In genomic region chr17:31668306-31668705, GRCm38 (mm10) we compare ENCODE assay signal across 43 mouse cellular contexts. TPM values are rescaled to one million over a fixed set of nuclear protein-coding genes. Genes with fewer than 3 reads are reported as not detected.
"Had no signal": no experiment of that assay in that cellular context is flagged by ENCODE, and none has a peak within 500 bp of the region (broad histone marks: within the 10 kb centered on the region; RNA-seq: fewer than 3 reads in every experiment).

No protein-coding gene starts in this region.

- H3K4me2 ChIP-seq: heart, embryonic 11.5 days; heart, embryonic 12.5 days; heart, embryonic 13.5 days; heart, embryonic 15.5 days; hindbrain, embryonic 12.5 days; hindbrain, embryonic 13.5 days; hindbrain, embryonic 14.5 days; hindbrain, embryonic 15.5 days; intestine, embryonic 15.5 days; kidney, embryonic 15.5 days had no signal

- H3K36me3 ChIP-seq: heart, embryonic 10.5 days; heart, embryonic 12.5 days; heart, embryonic 13.5 days; heart, embryonic 15.5 days; hindbrain, embryonic 10.5 days; hindbrain, embryonic 12.5 days; hindbrain, embryonic 13.5 days; hindbrain, embryonic 15.5 days; intestine, embryonic 15.5 days; kidney, embryonic 15.5 days had no signal

- H3K27ac ChIP-seq: heart, embryonic 10.5 days; heart, embryonic 13.5 days; heart, embryonic 15.5 days; hindbrain, embryonic 12.5 days; hindbrain, embryonic 13.5 days; hindbrain, embryonic 14.5 days; hindbrain, embryonic 15.5 days; hindbrain, postnatal 0 days; intestine, embryonic 15.5 days; kidney, embryonic 15.5 days; kidney, postnatal 0 days; layer of hippocampus, adult 2 months had no signal

- H3K4me1 ChIP-seq: heart, embryonic 13.5 days; heart, embryonic 15.5 days had no signal

- H3K9me3 ChIP-seq: heart, embryonic 10.5 days; heart, embryonic 12.5 days; heart, embryonic 13.5 days; heart, embryonic 15.5 days; hindbrain, embryonic 10.5 days; hindbrain, embryonic 12.5 days; hindbrain, embryonic 13.5 days; hindbrain, embryonic 15.5 days; intestine, embryonic 15.5 days; kidney, embryonic 15.5 days had no signal

- DNase-seq: heart, postnatal 10 days; heart, postnatal 14 days; heart, postnatal 36 days; heart, postnatal 4 days; kidney, adult 11 months; kidney, adult 18-20 months; kidney, adult 2 months; kidney, adult 8-10 months; kidney, adult 9 months; kidney, postnatal 10 days; kidney, postnatal 14 days; kidney, postnatal 25 days; kidney, postnatal 36 days; kidney, postnatal 4 days; layer of hippocampus, adult 9-11 months; layer of hippocampus, postnatal 36 days had no signal

- H3K4me3 ChIP-seq: heart, embryonic 10.5 days; heart, embryonic 12.5 days; heart, embryonic 13.5 days; heart, embryonic 15.5 days; hindbrain, embryonic 10.5 days; hindbrain, embryonic 12.5 days; hindbrain, embryonic 13.5 days; hindbrain, embryonic 15.5 days; intestine, embryonic 15.5 days; kidney, embryonic 15.5 days; layer of hippocampus, adult 2 months had no signal

- ATAC-seq: hindbrain, embryonic 16.5 days; hindbrain, postnatal 0 days; inflammation-experienced regulatory T-cells, adult 6 months; intestine, embryonic 15.5 days; intestine, embryonic 16.5 days; intestine, postnatal 0 days had no signal

- H3K9ac ChIP-seq: heart, embryonic 12.5 days; heart, embryonic 13.5 days; heart, embryonic 15.5 days; hindbrain, embryonic 12.5 days; hindbrain, embryonic 13.5 days; hindbrain, embryonic 14.5 days; hindbrain, embryonic 15.5 days; intestine, embryonic 15.5 days; kidney, embryonic 15.5 days had no signal

- H3K27me3 ChIP-seq: heart, embryonic 13.5 days; heart, embryonic 15.5 days; hindbrain, embryonic 12.5 days; hindbrain, embryonic 13.5 days; hindbrain, embryonic 15.5 days; intestine, embryonic 15.5 days; kidney, embryonic 15.5 days had no signal

RNA-seq across cellular contexts. Expression of gene Cryaa, which starts 9.3 kb away (rescaled TPM):
- total RNA-seq: heart, postnatal 10 days; heart, postnatal 14 days; heart, postnatal 25 days; heart, postnatal 36 days; heart, postnatal 4 days; hematopoietic stem cell, adult 5-6 weeks; layer of hippocampus, adult 18-20 months had no signal
- polyA plus RNA-seq: heart, embryonic 10.5 days; heart, embryonic 11.5 days; heart, embryonic 12.5 days; heart, embryonic 13.5 days; heart, embryonic 14.5 days; heart, embryonic 15.5 days; heart, postnatal 0 days; hindbrain, embryonic 10.5 days; hindbrain, embryonic 11.5 days; hindbrain, embryonic 12.5 days; hindbrain, embryonic 13.5 days; inflammation-experienced regulatory T-cells, adult 6 months; kidney, embryonic 14.5 days; kidney, embryonic 16.5 days had no signal

RNA-seq across cellular contexts. Expression of gene Cbs, which starts 31.3 kb away (rescaled TPM):
- total RNA-seq: hematopoietic stem cell, adult 5-6 weeks had no signal
